Mouse (Mus musculus) ES-E14 (cell line): ENCODE data around the gene Cfap61.

Experiments used
- HCFC1 ChIP-seq: IDR thresholded peaks from 2 replicates; pipeline ENCODE4 v1.6.1; 2012; ENCODE audit warnings: low read length, inconsistent platforms, borderline replicate concordance; ENCODE audit not compliant: insufficient read depth
- ZC3H11A ChIP-seq: IDR thresholded peaks from 2 replicates; pipeline ENCODE4 v1.6.1; 2012; ENCODE audit warnings: low read depth, mild to moderate bottlenecking, inconsistent platforms, low read length, borderline replicate concordance
- ZNF384 ChIP-seq: IDR thresholded peaks from 2 replicates; pipeline ENCODE4 v1.6.1; 2012; ENCODE audit warnings: low read depth, low read length, inconsistent platforms

DNA sequence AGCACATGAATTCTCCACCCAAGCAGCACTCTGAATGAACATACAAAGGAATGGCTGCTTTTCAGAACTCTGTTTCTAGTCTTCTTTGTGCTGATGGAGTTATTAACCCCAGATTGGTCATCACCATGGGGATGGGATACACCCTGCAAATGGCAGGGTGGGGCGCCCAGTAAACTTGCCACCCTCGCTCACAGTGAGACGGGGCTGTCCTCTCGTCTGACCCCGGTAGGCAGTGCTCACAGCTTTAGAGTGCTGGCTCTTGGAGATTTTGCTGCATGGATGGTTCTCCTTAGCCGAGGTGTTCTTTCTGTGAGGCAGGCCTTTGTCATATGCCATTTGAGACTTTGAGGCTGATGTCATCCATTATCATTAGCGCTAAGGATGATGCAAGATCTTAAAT, 24.0 kb downstream of the Cfap61 start:
- TF ChIP-seq ZNF384: no peak
- TF ChIP-seq HCFC1: no peak
- TF ChIP-seq ZC3H11A: no peak
